Mouse (Mus musculus) liver, postnatal 0 days (tissue): ENCODE data around the gene Slc38a10.

Source experiments
- CTCF ChIP-seq: sonication (generic); IDR thresholded peaks from 2 replicates; pipeline ENCODE4 v1.5.1; 2016; ENCODE audit warnings: antibody characterized with exemption, low read depth
- EP300 ChIP-seq: IDR thresholded peaks from 2 replicates; pipeline ENCODE4 v1.6.1; 2016; ENCODE audit warnings: antibody characterized with exemption, low read depth, mild to moderate bottlenecking

- no peak for TF ChIP-seq CTCF
- TF ChIP-seq EP300, result no peak
Measured at GRCm38 (mm10) chr11:120140255-120140654, 10.9 kb downstream of the Slc38a10 start.
